Mouse (Mus musculus): ENCODE data around the gene Vps51. TPM values are rescaled to one million over a fixed set of nuclear protein-coding genes. Genes with fewer than 3 reads are reported as not detected.

Vps51 gene
- polyA plus RNA-seq (2012) = 39.5 and 65.2 TPM in 2 replicates

DNA sequence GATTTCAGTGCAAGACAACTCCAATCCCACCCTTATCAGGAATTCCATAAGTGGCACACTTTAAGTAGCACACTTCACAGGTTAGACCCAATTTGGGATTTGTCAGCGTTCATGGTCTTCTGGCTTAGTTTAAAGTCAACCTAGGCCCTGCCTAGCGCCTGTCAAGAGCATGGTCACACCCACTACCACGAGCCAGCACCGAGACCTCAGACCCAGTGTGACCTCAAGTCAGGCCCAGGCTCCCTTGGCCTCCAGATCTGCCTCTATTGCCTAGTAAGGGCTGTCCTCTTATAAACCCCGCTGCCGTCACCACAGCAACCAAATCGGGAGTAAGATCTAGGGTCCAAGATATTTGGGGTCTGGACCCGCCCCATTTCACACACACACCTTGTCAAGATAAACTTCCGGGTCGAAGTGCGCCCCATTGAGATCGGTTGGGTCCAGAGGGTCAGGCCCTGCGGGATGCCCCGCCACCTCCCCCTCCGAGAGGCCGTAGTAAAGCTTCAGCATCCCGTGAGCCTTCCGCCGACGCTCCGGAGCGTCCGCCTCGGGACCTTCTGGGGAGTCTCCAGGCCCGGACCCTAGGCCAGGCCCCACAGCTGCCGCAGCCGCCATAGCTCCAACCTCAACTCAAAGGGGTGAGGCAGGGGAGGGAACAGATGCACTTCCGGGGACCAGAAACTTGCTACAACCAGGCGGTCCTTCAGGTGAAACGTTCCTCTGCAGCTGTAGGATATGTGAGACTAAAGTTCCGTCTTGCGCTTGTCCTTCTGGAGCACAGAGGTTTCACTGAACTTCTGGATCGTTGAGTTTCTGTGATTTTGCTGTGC is at the start of gene Vps51:
Gene Vps51 (minus strand): TSS at position 668 of the 830 bp plus-strand sequence.
- no peak for TF ChIP-seq GATA1 (IDR thresholded peaks at IDR 0.05; ENCODE audit: low read length)

DNA sequence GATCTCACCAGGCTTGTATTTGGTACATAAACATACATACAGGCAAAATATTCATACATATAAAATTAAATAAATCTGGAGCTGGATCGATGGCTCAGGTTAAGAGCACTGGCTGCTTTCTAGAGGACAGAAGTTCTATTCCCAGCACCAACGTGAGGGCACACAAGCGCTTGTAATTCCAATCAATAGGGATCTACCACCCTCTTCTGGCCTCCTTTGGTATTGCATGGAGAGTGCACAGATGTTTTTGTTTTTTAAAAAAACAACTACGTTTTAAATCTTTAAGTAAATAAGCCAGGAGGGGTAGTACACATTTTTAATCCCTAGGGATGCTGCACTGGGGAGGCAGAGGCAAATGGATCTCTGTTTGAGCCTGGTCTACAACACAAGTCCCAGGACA is 49.3 kb upstream of the Vps51 start:
- no peak for TF ChIP-seq GATA1 (IDR thresholded peaks at IDR 0.05; ENCODE audit: low read length)

DNA sequence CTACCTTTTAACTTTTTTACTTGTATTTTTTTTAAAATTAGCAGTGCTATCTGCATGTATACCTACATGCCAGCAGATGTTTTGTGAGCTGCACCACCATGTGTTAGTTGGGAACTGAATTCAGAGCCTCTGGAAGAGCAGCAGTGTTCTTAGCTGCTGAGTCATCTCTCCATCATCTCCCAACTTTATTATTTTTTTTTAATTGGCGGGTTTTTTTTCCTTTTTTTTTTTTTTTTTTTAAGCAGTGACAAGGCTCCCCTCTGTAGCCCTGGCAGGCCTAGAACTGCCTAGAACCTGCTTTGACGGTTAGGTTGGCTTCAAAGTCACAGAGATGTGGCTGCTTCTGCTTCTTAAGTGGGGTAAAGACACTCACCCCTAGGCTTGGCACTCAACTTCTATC is 47.9 kb upstream of the Vps51 start:
- TF ChIP-seq GATA1 (IDR thresholded peaks at IDR 0.05; ENCODE audit: low read length) = no peak

GRCm38 (mm10) chr19:6123330-6123729 is 46.3 kb upstream of the Vps51 start:
- no peak for TF ChIP-seq GATA1 (IDR thresholded peaks at IDR 0.05; ENCODE audit: low read length)

GRCm38 (mm10) chr19:6121761-6122160 is 44.7 kb upstream of the Vps51 start:
- no peak for TF ChIP-seq GATA1 (IDR thresholded peaks at IDR 0.05; ENCODE audit: low read length)

DNA sequence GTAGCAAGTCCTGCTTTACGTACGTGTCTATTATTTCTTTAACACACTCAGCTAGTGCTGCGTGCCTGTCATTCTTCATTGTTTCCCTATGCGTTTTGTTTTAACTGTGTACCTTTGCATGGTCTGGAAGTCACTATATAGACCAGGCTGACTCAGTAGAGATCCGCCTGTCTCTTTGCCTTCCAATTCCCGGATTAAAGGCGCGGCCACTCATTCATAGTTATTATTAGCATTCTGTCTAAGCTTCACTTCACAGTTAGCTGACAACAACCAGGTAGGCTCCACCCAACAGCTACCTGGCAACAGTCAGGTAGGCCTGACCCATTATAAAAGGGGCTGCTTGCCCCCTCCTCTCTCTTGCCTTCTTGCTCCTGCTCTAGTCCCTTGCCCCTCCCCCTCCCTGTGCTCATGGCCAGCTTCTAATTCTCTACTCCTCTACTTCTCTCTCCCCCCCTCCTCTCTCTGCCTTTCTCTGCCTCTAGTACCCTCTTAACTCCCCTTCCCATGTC is 41.7 kb upstream of the Vps51 start:
- no peak for TF ChIP-seq GATA1 (IDR thresholded peaks at IDR 0.05; ENCODE audit: low read length)

GRCm38 (mm10) chr19:6117986-6118676 is 41.1 kb upstream of the Vps51 start, which contains the start of gene Sac3d1:
Gene Sac3d1, minus strand, starts transcription at chr19:6118650.
- TF ChIP-seq GATA1 (IDR thresholded peaks at IDR 0.05; ENCODE audit: low read length) = no peak

DNA sequence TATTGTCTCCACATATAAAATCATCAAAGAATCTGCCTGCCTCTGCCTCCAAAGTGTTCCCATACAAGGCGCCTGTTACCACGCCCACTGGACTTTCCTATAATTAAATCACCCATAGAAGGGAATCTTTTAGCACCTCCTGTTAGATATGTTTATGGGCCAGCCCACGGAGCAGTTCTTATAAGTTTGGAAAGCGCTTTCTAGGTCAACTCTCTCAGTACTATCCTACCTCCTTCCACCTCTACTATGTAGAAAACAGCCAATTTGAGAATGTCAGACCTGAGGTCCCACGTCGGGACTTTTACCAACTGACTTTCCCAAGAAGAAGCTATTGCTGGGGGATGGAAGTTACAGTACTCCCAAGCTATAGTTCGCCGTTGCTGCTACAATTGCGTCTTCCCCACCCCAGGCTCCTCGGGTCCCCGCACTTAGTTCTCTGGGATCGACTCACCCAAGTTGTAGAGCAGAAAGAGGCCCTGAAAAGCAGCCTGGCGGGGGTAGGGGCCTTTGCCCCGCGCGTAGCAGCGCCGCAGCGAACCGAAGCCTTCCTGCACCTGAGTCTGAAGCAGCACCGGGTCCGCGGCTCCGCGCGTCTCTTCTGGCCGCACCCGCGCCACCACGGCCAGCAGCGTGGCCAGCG is 40.4 kb upstream of the Vps51 start:
- no peak for TF ChIP-seq GATA1 (IDR thresholded peaks at IDR 0.05; ENCODE audit: low read length)

DNA sequence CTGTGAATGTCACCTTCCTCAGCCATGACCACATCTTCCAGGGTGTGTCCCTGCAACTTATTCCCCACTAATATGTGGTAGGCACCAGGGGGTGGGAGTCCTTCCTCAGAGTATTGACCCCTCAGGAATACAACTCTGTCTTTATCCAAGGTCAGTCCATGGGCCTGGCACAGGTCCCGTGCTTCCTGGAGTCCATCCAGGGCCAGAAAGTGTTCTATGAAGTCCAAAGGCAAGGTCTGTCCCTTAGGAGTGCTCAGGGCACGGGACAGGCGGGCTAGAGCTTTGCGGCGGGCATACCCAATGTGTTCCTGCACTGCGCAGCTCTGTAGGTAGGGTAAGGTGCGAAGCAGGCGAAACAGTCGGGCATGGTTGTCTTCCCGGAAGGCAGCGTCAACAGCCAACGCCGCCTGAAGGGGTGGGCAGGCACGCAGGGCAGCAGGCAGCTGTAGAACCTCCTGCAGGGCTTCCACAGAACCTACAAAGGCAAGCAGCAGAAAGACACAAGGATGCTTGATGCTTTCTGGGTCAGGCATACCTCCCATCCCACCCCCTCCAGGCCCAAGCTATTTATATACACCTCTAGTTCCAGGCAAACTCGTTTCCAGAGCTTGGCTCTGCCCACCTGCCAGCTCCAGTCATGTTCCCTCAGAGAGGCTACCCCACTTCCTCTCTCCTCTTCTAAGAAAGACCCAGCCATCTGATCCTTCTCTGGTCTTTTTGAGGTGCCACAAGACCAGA is 39.3 kb upstream of the Vps51 start:
- no peak for TF ChIP-seq GATA1 (IDR thresholded peaks at IDR 0.05; ENCODE audit: low read length)

DNA sequence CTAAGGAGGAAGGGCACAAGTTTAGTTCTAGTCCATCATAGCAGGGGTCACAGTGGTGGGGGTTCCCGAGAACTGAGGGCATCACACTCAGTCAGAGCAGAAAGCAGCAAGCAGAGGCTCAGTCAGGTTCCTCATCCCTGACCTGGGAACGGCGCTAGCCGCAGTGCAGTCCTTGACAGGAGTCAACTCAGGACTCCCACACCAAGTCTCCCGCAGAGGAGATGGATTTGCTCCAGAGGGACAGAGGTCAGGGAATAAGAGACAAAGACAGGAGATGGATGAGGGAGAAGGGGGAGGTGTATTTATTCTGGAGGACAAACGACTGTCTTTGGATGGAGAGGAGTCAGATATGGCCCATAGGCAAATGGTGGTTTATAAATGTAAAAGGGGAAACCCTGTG is 36.1 kb upstream of the Vps51 start:
- TF ChIP-seq GATA1 (IDR thresholded peaks at IDR 0.05; ENCODE audit: low read length) = no peak

DNA sequence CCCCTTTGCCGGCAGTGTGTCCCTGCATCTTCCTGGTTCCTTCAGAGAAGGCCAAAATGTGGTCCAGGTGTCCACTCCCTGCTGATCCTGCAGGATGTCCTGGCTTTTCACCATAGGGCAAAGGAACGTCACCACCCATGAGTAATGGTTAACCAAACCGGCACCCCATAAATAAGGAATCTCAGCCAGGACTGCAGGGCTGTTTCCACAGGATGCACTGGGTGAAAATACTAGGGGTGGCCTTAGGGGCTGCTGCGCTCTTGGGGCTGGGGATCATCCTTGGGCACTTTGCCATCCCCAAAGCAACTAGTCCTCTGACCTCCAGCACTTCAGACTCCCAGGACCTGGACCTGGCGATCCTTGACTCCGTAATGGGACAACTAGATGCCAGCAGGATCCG is 28.6 kb upstream of the Vps51 start, which contains the start of gene Naaladl1:
Gene Naaladl1 (plus strand): TSS at position 197 of the 400 bp plus-strand sequence.
- no peak for TF ChIP-seq GATA1 (IDR thresholded peaks at IDR 0.05; ENCODE audit: low read length)

GRCm38 (mm10) chr19:6104476-6104875 is 27.4 kb upstream of the Vps51 start:
- TF ChIP-seq GATA1 (IDR thresholded peaks at IDR 0.05; ENCODE audit: low read length) = peak; percentile 41

GRCm38 (mm10) chr19:6102169-6102853 is 25.3 kb upstream of the Vps51 start:
- no peak for TF ChIP-seq GATA1 (IDR thresholded peaks at IDR 0.05; ENCODE audit: low read length)

- TF ChIP-seq GATA1 (IDR thresholded peaks at IDR 0.05; ENCODE audit: low read length) = no peak
Measured at GRCm38 (mm10) chr19:6101186-6101585, 24.2 kb upstream of the Vps51 start.

DNA sequence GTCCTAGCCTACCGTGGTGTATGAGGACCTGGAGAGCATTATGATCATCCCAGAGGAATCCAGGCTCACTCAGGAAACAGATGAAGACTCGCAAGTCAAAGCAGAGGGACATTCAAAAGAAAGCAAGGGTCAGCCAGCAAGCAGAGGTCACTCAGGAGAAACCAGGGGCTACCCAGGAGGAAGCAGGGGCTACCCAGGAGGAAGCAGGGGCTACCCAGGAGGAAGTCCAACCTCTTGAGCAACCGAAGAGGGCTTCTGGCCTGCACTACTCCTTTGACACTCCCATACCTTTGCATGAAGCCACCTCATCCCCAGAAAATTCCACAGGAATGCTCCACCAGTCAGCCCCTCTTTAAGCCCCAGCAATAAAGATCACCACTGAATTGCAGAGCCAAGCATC is 20.8 kb upstream of the Vps51 start:
- TF ChIP-seq GATA1 (IDR thresholded peaks at IDR 0.05; ENCODE audit: low read length) = no peak
